Mouse (Mus musculus): Measurements from ENCODE around the gene Dnm3. TPM values are rescaled to one million over a fixed set of nuclear protein-coding genes. Genes with fewer than 3 reads are reported as not detected.

Gene Dnm3
- polyA plus RNA-seq, 1 experiment from 2014 or later = 35.6 TPM

DNA sequence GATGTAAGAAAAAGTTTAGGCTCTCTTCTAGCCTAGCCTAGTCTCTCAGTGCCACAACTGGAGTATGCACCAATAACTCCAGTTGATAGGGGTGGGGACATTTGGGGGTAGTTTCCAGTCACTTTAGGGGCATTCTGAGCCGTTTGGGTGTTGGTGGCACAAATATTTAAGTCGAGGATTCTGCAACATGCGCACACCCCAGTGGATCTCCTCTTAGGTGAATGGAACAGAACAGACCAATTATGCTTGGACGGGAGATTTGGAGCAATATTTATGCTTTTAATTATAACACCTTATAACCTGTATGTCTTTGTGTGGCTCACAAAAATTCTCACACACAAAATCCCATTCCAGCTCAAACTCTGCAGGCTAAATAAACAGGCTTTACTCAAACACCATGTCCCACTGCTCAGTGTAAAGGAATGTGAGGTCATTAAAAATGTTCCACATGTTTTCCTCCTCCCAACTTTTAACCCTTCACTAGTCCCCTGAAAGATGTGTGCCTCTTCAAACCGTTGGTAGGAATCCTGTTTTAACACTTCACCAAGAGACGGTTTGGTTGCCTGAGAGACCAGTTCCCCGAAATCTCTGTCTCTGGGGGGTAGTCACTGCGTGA, 462.5 kb downstream of the Dnm3 start:
- no peaks in the 10 kb centered on the region for H3K27me3 ChIP-seq
- DNase-seq (ENCODE audit: low read depth, low spot score) (peak; percentile 55), ATAC-seq (peak; percentile 67)
- ChIA-PET POLR2A (no interaction called here), CTCF (interaction anchor here (1.1 to 1.4 kb wide), 3 partner anchors 12 to 298 kb away, joined by 3 to 6 read pairs (median 4); no protein-coding TSS in a partner anchor)
- TF ChIP-seq CTCF (IDR thresholded peaks at IDR 0.05) = no peak
- in situ Hi-C loops (cut with MboI; ENCODE audit: low pct_unique_long_range_greater_than_20kb) = no loop called here

DNA sequence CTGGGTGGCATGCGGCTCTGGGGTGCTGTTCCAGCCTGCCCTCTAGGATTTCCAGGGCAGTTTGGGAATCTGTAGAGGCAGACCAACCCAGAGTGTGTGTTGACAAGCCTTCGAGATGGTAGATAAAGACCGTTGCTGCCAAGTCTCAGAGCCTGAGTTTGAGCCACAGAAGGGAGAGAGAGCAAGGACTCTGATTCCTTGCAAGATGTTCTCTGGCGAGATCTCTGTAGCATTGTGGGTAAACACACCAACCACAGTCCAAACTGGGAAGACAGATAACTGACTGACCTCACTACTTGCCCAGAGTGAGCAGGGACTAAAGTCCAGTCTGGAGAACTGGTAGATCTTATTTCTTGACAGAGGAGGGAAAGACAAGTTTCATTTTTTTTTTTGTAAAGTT, 464.3 kb downstream of the Dnm3 start:
- no peak for TF ChIP-seq CTCF (IDR thresholded peaks at IDR 0.05)
- ChIA-PET CTCF (no interaction called here), POLR2A (no interaction called here)
- in situ Hi-C loops (cut with MboI; ENCODE audit: low pct_unique_long_range_greater_than_20kb) = no loop called here
- ATAC-seq (no peak), DNase-seq (ENCODE audit: low read depth, low spot score) (no peak)
- H3K27me3 ChIP-seq = no peaks in the 10 kb centered on the region

DNA sequence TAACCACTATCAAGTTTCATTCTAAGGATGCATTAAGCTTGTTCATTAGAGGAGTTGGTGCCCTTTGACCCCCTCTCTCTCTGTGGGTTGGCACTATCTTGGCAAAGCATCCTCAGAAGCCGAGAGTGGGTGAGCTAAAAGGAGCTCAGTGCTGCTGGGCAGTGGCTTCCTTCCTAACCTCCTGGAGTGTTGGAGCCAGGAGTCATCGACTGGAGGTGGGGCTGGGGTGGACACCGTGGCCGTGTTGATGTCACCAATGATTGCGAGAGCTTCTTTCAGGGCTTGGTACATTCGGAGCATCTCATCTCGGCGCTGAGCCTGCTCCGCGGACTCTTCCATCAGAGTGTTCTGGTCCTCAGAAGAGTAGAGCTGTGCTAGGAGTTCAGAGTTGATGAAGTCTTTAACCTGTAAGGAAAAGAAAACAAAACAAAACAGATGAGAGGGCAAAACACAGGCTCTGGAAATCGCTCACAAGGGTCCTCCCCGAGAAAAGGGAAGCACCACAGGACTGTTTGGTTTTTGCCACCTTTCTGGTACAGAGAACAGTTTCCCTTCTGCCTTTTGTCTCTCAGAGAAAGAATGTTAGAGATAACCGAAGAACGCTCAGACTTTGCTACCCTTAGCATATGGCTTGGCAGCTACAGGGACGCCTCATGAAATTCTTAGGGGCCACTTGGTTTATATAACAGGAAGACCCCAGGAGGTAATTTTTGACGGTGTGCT, 466.1 kb downstream of the Dnm3 start:
- in situ Hi-C loops (cut with MboI; ENCODE audit: low pct_unique_long_range_greater_than_20kb) = no loop called here
- ATAC-seq = no peak
- no peaks in the 10 kb centered on the region for H3K27me3 ChIP-seq
- POLR2A ChIA-PET = no interaction called here
- CTCF ChIA-PET = interaction anchor here (1.0 to 1.1 kb wide), 2 partner anchors 116 to 264 kb away, joined by 3 read pairs; no protein-coding TSS in a partner anchor
- DNase-seq (ENCODE audit: low read depth, low spot score) = no peak
- no peak for TF ChIP-seq CTCF (IDR thresholded peaks at IDR 0.05)

DNA sequence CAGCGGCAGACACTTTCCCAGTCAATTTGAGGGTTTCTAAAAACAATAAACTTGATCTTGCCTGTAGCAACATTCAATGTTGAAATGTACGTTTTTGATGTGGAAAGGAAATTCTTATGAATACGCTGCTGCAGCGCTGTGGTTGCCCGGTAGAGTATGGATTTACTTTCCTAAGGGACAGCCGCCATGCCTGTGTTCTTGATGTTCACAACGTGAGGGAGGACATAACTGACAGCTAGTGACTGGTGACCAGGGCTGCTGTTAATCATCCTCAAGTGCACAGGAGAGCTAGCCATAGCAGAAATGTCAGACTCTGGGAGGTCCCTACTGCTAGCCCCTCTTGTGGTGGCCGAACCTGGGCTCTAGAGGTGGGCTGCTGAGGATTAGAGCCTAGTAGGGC, 468.7 kb downstream of the Dnm3 start:
- no peak for TF ChIP-seq CTCF (IDR thresholded peaks at IDR 0.05)
- ATAC-seq = no peak
- ChIA-PET CTCF (interaction anchor here (1.3 kb wide), 1 partner anchor 9 kb away, joined by 4 read pairs; no protein-coding TSS in a partner anchor), POLR2A (no interaction called here)
- in situ Hi-C loops (cut with MboI; ENCODE audit: low pct_unique_long_range_greater_than_20kb) = no loop called here
- DNase-seq (ENCODE audit: low read depth, low spot score) = no peak
- H3K27me3 ChIP-seq = no peaks in the 10 kb centered on the region

DNA sequence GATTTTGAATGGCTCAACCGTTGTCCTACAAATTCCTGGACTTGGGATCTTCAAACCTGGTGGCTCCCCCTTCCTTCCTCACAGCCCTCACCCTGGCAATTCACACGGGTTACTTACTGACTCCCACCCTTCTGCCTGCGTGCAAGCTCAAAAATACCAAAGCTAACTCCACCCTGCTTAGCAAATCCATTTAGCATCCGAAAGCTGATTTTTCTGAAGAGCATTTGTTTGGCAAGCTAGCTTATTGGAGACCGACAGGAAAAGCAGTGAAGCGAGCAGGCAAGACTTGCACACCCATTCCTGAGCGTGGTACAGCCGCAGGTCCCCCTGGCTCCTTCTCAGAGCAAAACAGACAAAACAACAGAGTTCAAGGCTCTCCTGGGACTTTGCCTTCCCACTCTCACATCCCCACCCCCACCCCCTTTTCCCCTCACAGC, 469.2 kb downstream of the Dnm3 start:
- no peak for TF ChIP-seq CTCF (IDR thresholded peaks at IDR 0.05)
- no peaks in the 10 kb centered on the region for H3K27me3 ChIP-seq
- DNase-seq (ENCODE audit: low read depth, low spot score) (no peak), ATAC-seq (no peak)
- ChIA-PET POLR2A (no interaction called here), CTCF (no interaction called here)
- in situ Hi-C loops (cut with MboI; ENCODE audit: low pct_unique_long_range_greater_than_20kb) = no loop called here

- H3K27me3 ChIP-seq = no peaks in the 10 kb centered on the region
- DNase-seq (ENCODE audit: low read depth, low spot score) = no peak
- ChIA-PET POLR2A (no interaction called here), CTCF (no interaction called here)
- ATAC-seq = no peak
- in situ Hi-C loops (cut with MboI; ENCODE audit: low pct_unique_long_range_greater_than_20kb) = no loop called here
- no peak for TF ChIP-seq CTCF (IDR thresholded peaks at IDR 0.05)
Measured at GRCm38 (mm10) chr1:162008208-162008607, 469.6 kb downstream of the Dnm3 start.

GRCm38 (mm10) chr1:162006109-162006508, 471.7 kb downstream of the Dnm3 start:
- CTCF ChIA-PET = interaction anchor here (1.2 to 1.5 kb wide), 2 partner anchors 12 to 307 kb away, joined by 3 to 5 read pairs; no protein-coding TSS in a partner anchor
- POLR2A ChIA-PET = interaction anchor here (1.3 kb wide), 1 partner anchor 8 kb away, joined by 4 read pairs; no protein-coding TSS in a partner anchor
- ATAC-seq = no peak

DNA sequence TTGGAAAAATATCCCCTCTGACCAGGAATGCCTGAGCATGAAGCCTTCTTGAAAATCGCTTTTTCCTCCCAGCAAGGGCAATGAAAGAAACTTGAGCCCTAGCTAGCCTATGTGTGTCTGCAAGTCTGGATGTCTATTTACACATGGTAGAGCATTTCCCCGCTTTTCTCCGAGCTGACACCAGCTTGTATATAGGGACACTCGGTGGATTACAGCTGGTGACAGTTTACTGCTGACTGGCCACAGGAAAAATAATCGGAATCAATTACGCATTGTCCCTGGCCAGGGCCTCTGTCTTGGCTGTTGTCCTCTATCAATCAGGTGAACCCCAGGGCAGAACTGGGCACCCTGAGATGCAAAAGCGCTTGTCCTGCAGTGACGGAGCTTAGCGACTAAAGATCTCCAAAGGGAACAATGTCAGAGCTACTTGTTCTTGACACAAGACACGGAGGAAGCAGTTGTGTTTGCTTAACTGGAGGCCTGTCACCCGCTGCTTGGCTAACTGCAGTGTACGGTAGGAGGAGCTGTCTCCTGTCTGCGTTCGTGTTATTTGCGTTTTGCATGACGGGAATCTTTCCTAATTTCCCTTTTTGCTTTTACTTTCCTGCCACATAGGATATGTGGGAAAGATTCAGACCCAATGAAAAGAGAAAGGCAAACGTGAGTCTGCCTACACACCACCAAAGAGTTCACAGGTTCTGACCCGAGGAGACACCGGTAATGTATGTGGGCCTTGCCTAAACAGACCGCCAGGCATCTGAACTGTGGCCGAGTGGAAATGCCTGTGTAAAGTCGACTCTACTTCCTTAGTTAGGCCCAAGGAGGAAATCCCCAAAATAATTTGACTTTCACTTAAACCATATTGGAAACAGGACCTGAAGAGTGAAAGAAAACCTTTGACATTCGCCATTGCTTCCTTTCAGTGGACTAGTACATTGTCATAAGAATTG, 472.7 kb downstream of the Dnm3 start:
- POLR2A ChIA-PET = interaction anchor here (0.6 to 1.3 kb wide), 3 partner anchors 9 to 300 kb away, joined by 3 to 4 read pairs (median 3); no protein-coding TSS in a partner anchor
- no peak for TF ChIP-seq CTCF (IDR thresholded peaks at IDR 0.05)
- no peak for DNase-seq (ENCODE audit: low read depth, low spot score)
- H3K27me3 ChIP-seq = no peaks in the 10 kb centered on the region
- CTCF ChIA-PET = no interaction called here
- in situ Hi-C loops (cut with MboI; ENCODE audit: low pct_unique_long_range_greater_than_20kb) = loop anchor here (5.0 kb wide), 2 partner anchors 92 to 307 kb away; no protein-coding TSS in a partner anchor
- no peak for ATAC-seq

More at GRCm38 (mm10) chr1:162006109-162006508, 471.7 kb downstream of the Dnm3 start:
- no peak for DNase-seq (ENCODE audit: low read depth, low spot score)
- in situ Hi-C loops (cut with MboI; ENCODE audit: low pct_unique_long_range_greater_than_20kb) = no loop called here
- H3K27me3 ChIP-seq = no peaks in the 10 kb centered on the region
- no peak for TF ChIP-seq CTCF (IDR thresholded peaks at IDR 0.05)

DNA sequence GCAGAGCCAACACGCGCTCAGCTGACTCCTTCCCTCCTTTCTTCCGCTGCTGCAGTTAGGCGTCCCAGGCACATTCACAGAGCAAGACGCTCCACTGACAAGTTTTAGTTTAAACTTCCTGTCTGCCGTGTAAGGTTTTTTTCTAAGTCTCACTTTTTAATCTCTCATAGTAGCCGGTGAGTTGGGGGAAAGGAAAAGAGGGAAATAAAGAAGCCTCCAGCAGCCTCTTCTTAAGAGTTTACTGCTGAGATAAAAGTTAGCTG, 473.4 kb downstream of the Dnm3 start:
- no peak for TF ChIP-seq CTCF (IDR thresholded peaks at IDR 0.05)
- ATAC-seq (no peak), DNase-seq (ENCODE audit: low read depth, low spot score) (no peak)
- in situ Hi-C loops (cut with MboI; ENCODE audit: low pct_unique_long_range_greater_than_20kb) = loop anchor here (5.0 kb wide), 2 partner anchors 93 to 308 kb away; no protein-coding TSS in a partner anchor
- ChIA-PET POLR2A (no interaction called here), CTCF (no interaction called here)
- no peaks in the 10 kb centered on the region for H3K27me3 ChIP-seq

- H3K27me3 ChIP-seq = no peaks in the 10 kb centered on the region
- no peak for TF ChIP-seq CTCF (IDR thresholded peaks at IDR 0.05)
- ATAC-seq = peak; percentile 51
- in situ Hi-C loops (cut with MboI; ENCODE audit: low pct_unique_long_range_greater_than_20kb) = loop anchor here (5.0 kb wide), 2 partner anchors 93 to 308 kb away; no protein-coding TSS in a partner anchor
- peak; percentile 77 for DNase-seq (ENCODE audit: low read depth, low spot score)
- CTCF ChIA-PET = no interaction called here
- POLR2A ChIA-PET = no interaction called here
Measured at GRCm38 (mm10) chr1:162003729-162004517, 473.9 kb downstream of the Dnm3 start.
